Mouse (Mus musculus) olfactory bulb, adult 2 months (tissue): ENCODE results near the gene Pdha2.

Experiments used
- CTCF ChIP-seq: fragments of 200-500 bp; IDR thresholded peaks from 2 replicates; pipeline ENCODE4 v1.5.1; 2012; ENCODE audit warnings: low read depth, mild to moderate bottlenecking, low read length, moderate library complexity; ENCODE audit not compliant: insufficient read depth
- POLR2A ChIP-seq: fragments of 200-500 bp; IDR thresholded peaks from 2 replicates; pipeline ENCODE4 v1.6.1; 2012; ENCODE audit warnings: mild to moderate bottlenecking, low read depth, low read length, moderate library complexity; ENCODE audit not compliant: insufficient read depth

DNA sequence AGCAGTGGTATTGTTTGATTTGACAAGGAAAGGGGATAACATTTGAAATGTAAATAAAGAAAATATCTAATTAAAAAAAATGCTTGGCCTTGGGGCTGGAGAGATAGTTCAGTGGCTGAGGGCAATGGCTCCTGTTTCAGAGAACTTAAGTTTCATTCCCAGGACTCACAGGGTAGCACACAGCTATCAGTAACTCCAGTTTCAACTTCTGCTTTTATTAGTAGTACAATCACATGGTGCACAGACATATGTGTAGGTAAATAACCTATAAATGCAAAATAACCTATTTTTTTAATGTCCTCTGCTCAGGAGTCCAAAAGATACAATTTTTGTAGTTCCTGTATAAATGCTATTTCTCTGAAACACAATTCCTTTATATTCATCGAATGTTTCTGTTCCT lies 48.4 kb upstream of the Pdha2 start:
- TF ChIP-seq CTCF (no peak), POLR2A (no peak)
